ENCODE assay signal across 18 mouse cellular contexts in the genomic region with DNA sequence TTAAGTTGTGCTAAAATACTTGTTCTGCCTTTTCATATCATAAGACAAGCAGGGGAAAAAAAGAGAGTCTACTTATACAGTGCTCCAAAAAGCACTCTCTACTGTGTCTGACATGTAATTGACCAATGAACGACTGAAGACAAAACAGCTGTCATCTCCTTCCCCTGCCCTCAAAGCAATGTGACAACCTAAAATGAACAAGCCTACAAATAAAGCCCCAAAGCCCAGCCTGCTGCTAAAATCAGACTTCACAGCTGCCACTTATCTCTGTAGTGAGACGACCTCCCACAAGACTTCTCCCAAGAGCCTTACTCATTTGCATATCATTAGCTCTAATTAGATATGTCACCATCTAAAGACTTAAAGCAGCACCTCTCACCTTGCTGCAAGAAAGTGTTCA.
DNase-seq lines count a peak whose midpoint lies in the region; ATAC-seq and TF ChIP-seq lines count a peak whose summit lies in the region.
"Had no signal": no experiment of that assay in that cellular context is flagged by ENCODE, and none has a peak within 500 bp of the region (broad histone marks: within the 10 kb centered on the region; RNA-seq: fewer than 3 reads in every experiment).

No protein-coding gene starts in this region.

- no peak for TF ChIP-seq EP300 in CH12.LX (IDR thresholded peaks at IDR 0.05; ENCODE audit: low read length)
- TF ChIP-seq EP300 in liver, postnatal 0 days (IDR thresholded peaks at IDR 0.05; ENCODE audit: low read depth), result no peak

- TF ChIP-seq POLR2A in CH12.LX (IDR thresholded peaks at IDR 0.05; ENCODE audit: low read depth, low read length), result no peak
- no peak for TF ChIP-seq POLR2A in brain, embryonic 14.5 days (IDR thresholded peaks at IDR 0.05; ENCODE audit: borderline replicate concordance, extremely low read depth, insufficient read depth, insufficient read length, poor library complexity, severe bottlenecking)

- H3K4me2 ChIP-seq in hindbrain, embryonic 13.5 days, result no peak overlapping the region
- H3K4me2 ChIP-seq in CH12.LX (ENCODE audit: insufficient read depth, low read depth, poor library complexity, severe bottlenecking), result no peak overlapping the region
- H3K4me2 ChIP-seq in forebrain, embryonic 16.5 days (ENCODE audit: low read length), result no peak overlapping the region
- no peak overlapping the region for H3K4me2 ChIP-seq in liver, postnatal 0 days (ENCODE audit: low read depth, low read length)
- H3K4me2 ChIP-seq: embryonic facial prominence, embryonic 15.5 days; intestine, embryonic 15.5 days; kidney, embryonic 15.5 days; limb, embryonic 15.5 days had no signal

- no peaks in the 10 kb centered on the region for H3K27me3 ChIP-seq in hindbrain, embryonic 13.5 days
- H3K27me3 ChIP-seq in hindbrain, embryonic 10.5 days (ENCODE audit: insufficient read depth, poor library complexity, severe bottlenecking), result no peaks in the 10 kb centered on the region
- H3K27me3 ChIP-seq in CH12.LX (replicated peaks), result no peaks in the 10 kb centered on the region
- no peaks in the 10 kb centered on the region for H3K27me3 ChIP-seq in forebrain, embryonic 16.5 days (replicated peaks; ENCODE audit: control insufficient read depth, insufficient read depth, low read length)
- H3K27me3 ChIP-seq in liver, postnatal 0 days (ENCODE audit: insufficient read depth, low read length), result no peaks in the 10 kb centered on the region
- H3K27me3 ChIP-seq: embryonic facial prominence, embryonic 15.5 days; intestine, embryonic 15.5 days; kidney, embryonic 15.5 days; limb, embryonic 15.5 days had no signal

- no peaks in the 10 kb centered on the region for H3K79me2 ChIP-seq in CH12.LX (replicated peaks; ENCODE audit: control insufficient read depth, extremely low read depth, insufficient read depth, poor library complexity, severe bottlenecking)

- H3K4me3 ChIP-seq in hindbrain, embryonic 13.5 days, result no peak overlapping the region
- no peak overlapping the region for H3K4me3 ChIP-seq in hindbrain, embryonic 10.5 days
- H3K4me3 ChIP-seq in CH12.LX (replicated peaks in 1 of 3; ENCODE audit: low read depth in 2 of 3, low read length in 2 of 3, poor library complexity in 1 of 3), result no peak overlapping the region
- H3K4me3 ChIP-seq in forebrain, embryonic 16.5 days (replicated peaks; ENCODE audit: low read length), result no peak overlapping the region
- H3K4me3 ChIP-seq in liver, postnatal 0 days (ENCODE audit: low read depth, low read length), result no peak overlapping the region
- H3K4me3 ChIP-seq: embryonic facial prominence, embryonic 15.5 days; intestine, embryonic 15.5 days; kidney, embryonic 15.5 days; limb, embryonic 15.5 days had no signal

- WGBS in hindbrain, embryonic 13.5 days, result 25% methylated on average over 2 of the region's 2 CpGs
- WGBS in hindbrain, embryonic 10.5 days, result 44% methylated on average over 2 of the region's 2 CpGs
- WGBS in forebrain, embryonic 16.5 days, result 6% methylated on average over 2 of the region's 2 CpGs
- 39% methylated on average over 2 of the region's 2 CpGs for WGBS in liver, postnatal 0 days (ENCODE audit: insufficient replicate concordance)

- no peak overlapping the region for H3K9ac ChIP-seq in hindbrain, embryonic 13.5 days
- no peak overlapping the region for H3K9ac ChIP-seq in CH12.LX (ENCODE audit: insufficient read depth, low read depth)
- no peak overlapping the region for H3K9ac ChIP-seq in forebrain, embryonic 16.5 days (replicated peaks; ENCODE audit: low read depth, low read length)
- H3K9ac ChIP-seq in liver, postnatal 0 days (replicated peaks), result no peak overlapping the region
- H3K9ac ChIP-seq: embryonic facial prominence, embryonic 15.5 days; intestine, embryonic 15.5 days; kidney, embryonic 15.5 days; limb, embryonic 15.5 days had no signal

- ATAC-seq in hindbrain, embryonic 13.5 days (ENCODE audit: low FRiP score), result peak; percentile 61
- peak; percentile 88 for ATAC-seq in forebrain, embryonic 16.5 days
- ATAC-seq in liver, postnatal 0 days, result no peak
- ATAC-seq: intestine, embryonic 15.5 days had no signal

- H3K9me3 ChIP-seq in hindbrain, embryonic 13.5 days, result no peaks in the 10 kb centered on the region
- H3K9me3 ChIP-seq in hindbrain, embryonic 10.5 days, result no peaks in the 10 kb centered on the region
- H3K9me3 ChIP-seq in CH12.LX (replicated peaks; ENCODE audit: low read length), result no peaks in the 10 kb centered on the region
- no peaks in the 10 kb centered on the region for H3K9me3 ChIP-seq in forebrain, embryonic 16.5 days (ENCODE audit: control insufficient read depth, low read length)
- H3K9me3 ChIP-seq in liver, postnatal 0 days (ENCODE audit: low read length), result no peaks in the 10 kb centered on the region
- H3K9me3 ChIP-seq: embryonic facial prominence, embryonic 15.5 days; intestine, embryonic 15.5 days; kidney, embryonic 15.5 days; limb, embryonic 15.5 days had no signal

- H3K4me1 ChIP-seq in hindbrain, embryonic 13.5 days (replicated peaks), result peaks cover 3% of the 10 kb centered on the region
- H3K4me1 ChIP-seq in hindbrain, embryonic 10.5 days (replicated peaks), result no peaks in the 10 kb centered on the region
- peaks cover 0 to 10% of the 10 kb centered on the region in 2 experiments; a peak in 2 of 4 replicates for H3K4me1 ChIP-seq in CH12.LX (ENCODE audit: control insufficient read depth in 1 of 2, insufficient read depth in 2 of 2)
- H3K4me1 ChIP-seq in forebrain, embryonic 16.5 days (replicated peaks; ENCODE audit: control insufficient read depth, insufficient read depth, low read length), result peaks cover 2% of the 10 kb centered on the region; the same call in 1 of the 2 replicates
- H3K4me1 ChIP-seq in liver, postnatal 0 days (ENCODE audit: insufficient read depth), result no peaks in the 10 kb centered on the region
- H3K4me1 ChIP-seq: embryonic facial prominence, embryonic 15.5 days; intestine, embryonic 15.5 days; kidney, embryonic 15.5 days; limb, embryonic 15.5 days had no signal

- dilution Hi-C loops in CH12.LX (cut with MboI; ENCODE audit: extremely low pct_ligation_motif_present, extremely low pct_unique_long_range_greater_than_20kb, low sequenced_read_pairs), result no loop called here

- no peak for DNase-seq in hindbrain, embryonic 10.5 days (ENCODE audit: low spot score)
- DNase-seq in CH12.LX (ENCODE audit: extremely low read depth), result peak; percentile 2
- peak; percentile 83 for DNase-seq in brain, embryonic 14.5 days (ENCODE audit: low read depth)
- no peak for DNase-seq in spleen, postnatal 10 days (ENCODE audit: low spot score in 2 of 2)
- no peak for DNase-seq in liver, postnatal 0 days
- DNase-seq: adrenal gland, adult 2 months; cerebellum, postnatal 25 days; gastrocnemius, postnatal 10 days; heart, postnatal 4 days; lung, postnatal 10 days; right cerebral cortex, adult 18-20 months; thymus, postnatal 36 days had no signal

- no peak for TF ChIP-seq CTCF in CH12.LX (conservative IDR thresholded peaks at IDR 0.05 in 1 of 2, IDR thresholded peaks at IDR 0.05 in 1 of 2; ENCODE audit: low read depth in 2 of 2, low read length in 2 of 2)
- no peak for TF ChIP-seq CTCF in brain, embryonic 14.5 days (IDR thresholded peaks at IDR 0.05; ENCODE audit: borderline replicate concordance, extremely low read depth, insufficient read depth, insufficient read length)
- TF ChIP-seq CTCF in liver, postnatal 0 days (IDR thresholded peaks at IDR 0.05; ENCODE audit: low read depth), result no peak

- no peak overlapping the region for H3K27ac ChIP-seq in hindbrain, embryonic 13.5 days
- H3K27ac ChIP-seq in hindbrain, embryonic 10.5 days, result no peak overlapping the region
- no peak overlapping the region for H3K27ac ChIP-seq in CH12.LX (ENCODE audit: insufficient read depth, low read depth)
- no peak overlapping the region for H3K27ac ChIP-seq in forebrain, embryonic 16.5 days (ENCODE audit: low read length)
- H3K27ac ChIP-seq in liver, postnatal 0 days (ENCODE audit: low read depth), result no peak overlapping the region
- H3K27ac ChIP-seq: embryonic facial prominence, embryonic 15.5 days; intestine, embryonic 15.5 days; kidney, embryonic 15.5 days; limb, embryonic 15.5 days had no signal

- no peak for TF ChIP-seq RAD21 in CH12.LX (IDR thresholded peaks at IDR 0.05; ENCODE audit: low read depth, low read length)

- in situ Hi-C loops in CH12.LX (cut with MboI; ENCODE audit: low pct_ligation_motif_present, low pct_unique_long_range_greater_than_20kb, low sequenced_read_pairs), result no loop called here

- no peaks in the 10 kb centered on the region for H3K36me3 ChIP-seq in hindbrain, embryonic 13.5 days
- no peaks in the 10 kb centered on the region for H3K36me3 ChIP-seq in hindbrain, embryonic 10.5 days
- no peaks in the 10 kb centered on the region for H3K36me3 ChIP-seq in CH12.LX (replicated peaks in 1 of 2; ENCODE audit: control insufficient read depth in 1 of 2, insufficient read depth in 1 of 2, low read length in 1 of 2)
- no peaks in the 10 kb centered on the region for H3K36me3 ChIP-seq in forebrain, embryonic 16.5 days (ENCODE audit: control insufficient read depth, insufficient read depth)
- H3K36me3 ChIP-seq in liver, postnatal 0 days (replicated peaks; ENCODE audit: insufficient read depth, low read length), result no peaks in the 10 kb centered on the region
- H3K36me3 ChIP-seq: embryonic facial prominence, embryonic 15.5 days; intestine, embryonic 15.5 days; kidney, embryonic 15.5 days; limb, embryonic 15.5 days had no signal

TF ChIP-seq in CH12.LX, 34 proteins besides CTCF, POLR2A, EP300 and RAD21 (continues in another document):
- TF ChIP-seq BHLHE40 (IDR thresholded peaks at IDR 0.05; ENCODE audit: low read depth, low read length) (no peak), MEF2A (IDR thresholded peaks at IDR 0.05; ENCODE audit: borderline replicate concordance, low read depth, low read length) (no peak), MAFK (IDR thresholded peaks at IDR 0.05; ENCODE audit: insufficient replicate concordance, low read length) (no peak), MAZ (IDR thresholded peaks at IDR 0.05; ENCODE audit: low read depth, low read length) (no peak), ELF1 (IDR thresholded peaks at IDR 0.05; ENCODE audit: low read depth, low read length) (no peak), USF2 (conservative IDR thresholded peaks at IDR 0.05; ENCODE audit: low read depth, low read length) (no peak), MAX (IDR thresholded peaks at IDR 0.05; ENCODE audit: low read length) (no peak), ZC3H11A (IDR thresholded peaks at IDR 0.05; ENCODE audit: low read depth, low read length) (no peak), RCOR1 (conservative IDR thresholded peaks at IDR 0.05; ENCODE audit: low read depth, low read length) (no peak), GABPA (IDR thresholded peaks at IDR 0.05; ENCODE audit: insufficient replicate concordance, low read depth, low read length) (no peak), E2F4 (IDR thresholded peaks at IDR 0.05; ENCODE audit: insufficient replicate concordance, low read depth, low read length) (no peak), JUN (IDR thresholded peaks at IDR 0.05; ENCODE audit: insufficient read depth, low read depth, low read length) (no peak), PAX5 (IDR thresholded peaks at IDR 0.05; ENCODE audit: low read length) (no peak), IRF4 (IDR thresholded peaks at IDR 0.05; ENCODE audit: low read depth, low read length) (no peak), ZNF384 (IDR thresholded peaks at IDR 0.05; ENCODE audit: low read depth, low read length) (no peak), CHD1 (IDR thresholded peaks at IDR 0.05; ENCODE audit: low read depth, low read length) (no peak)

Comparison
In these comparisons a context has a peak if more than half of its experiments do, and no peak if none do; other contexts are left out.
1. DNase-seq: peak in CH12.LX (single experiment) and brain, embryonic 14.5 days (single experiment); none in hindbrain, embryonic 10.5 days (single experiment), spleen, postnatal 10 days (0 of 2) and liver, postnatal 0 days (single experiment).